Mouse (Mus musculus) lung, postnatal 25 days (tissue): ENCODE measurements around the gene Wdr82.

Experiments
- DNase-seq: peaks from one replicate; pipeline ENCODE4 v3.0.0; 2022; ENCODE audit warnings: low spot score

Wdr82 gene

GRCm38 (mm10) chr9:106198962-106199458, 28.3 kb downstream of the Wdr82 start:
- peak; percentile 82 for DNase-seq

GRCm38 (mm10) chr9:106199535-106200272, 29.0 kb downstream of the Wdr82 start, which contains the start of gene Ppm1m:
Gene Ppm1m (minus strand): TSS chr9:106199746.
- DNase-seq, result no peak

DNA sequence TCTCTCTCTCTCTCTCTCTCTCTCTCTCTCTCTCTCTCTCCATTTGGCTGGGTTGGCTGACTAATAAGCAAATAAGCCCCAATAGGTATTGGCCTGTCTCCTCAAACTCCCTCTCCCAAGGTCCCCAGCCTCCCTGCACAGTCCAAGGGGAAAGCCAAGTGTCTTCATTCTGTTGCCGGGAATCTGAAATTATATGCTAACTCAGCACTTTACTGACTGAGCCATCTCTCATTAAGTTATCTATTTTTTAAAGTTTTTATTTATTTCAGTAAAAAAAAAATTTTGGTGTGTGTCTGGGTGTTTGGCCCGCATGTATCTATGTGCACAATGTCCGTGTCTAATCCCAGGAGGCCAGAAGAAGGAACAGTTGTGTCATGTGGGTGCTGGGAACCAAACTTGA, 31.2 kb downstream of the Wdr82 start:
- DNase-seq, result no peak

DNA sequence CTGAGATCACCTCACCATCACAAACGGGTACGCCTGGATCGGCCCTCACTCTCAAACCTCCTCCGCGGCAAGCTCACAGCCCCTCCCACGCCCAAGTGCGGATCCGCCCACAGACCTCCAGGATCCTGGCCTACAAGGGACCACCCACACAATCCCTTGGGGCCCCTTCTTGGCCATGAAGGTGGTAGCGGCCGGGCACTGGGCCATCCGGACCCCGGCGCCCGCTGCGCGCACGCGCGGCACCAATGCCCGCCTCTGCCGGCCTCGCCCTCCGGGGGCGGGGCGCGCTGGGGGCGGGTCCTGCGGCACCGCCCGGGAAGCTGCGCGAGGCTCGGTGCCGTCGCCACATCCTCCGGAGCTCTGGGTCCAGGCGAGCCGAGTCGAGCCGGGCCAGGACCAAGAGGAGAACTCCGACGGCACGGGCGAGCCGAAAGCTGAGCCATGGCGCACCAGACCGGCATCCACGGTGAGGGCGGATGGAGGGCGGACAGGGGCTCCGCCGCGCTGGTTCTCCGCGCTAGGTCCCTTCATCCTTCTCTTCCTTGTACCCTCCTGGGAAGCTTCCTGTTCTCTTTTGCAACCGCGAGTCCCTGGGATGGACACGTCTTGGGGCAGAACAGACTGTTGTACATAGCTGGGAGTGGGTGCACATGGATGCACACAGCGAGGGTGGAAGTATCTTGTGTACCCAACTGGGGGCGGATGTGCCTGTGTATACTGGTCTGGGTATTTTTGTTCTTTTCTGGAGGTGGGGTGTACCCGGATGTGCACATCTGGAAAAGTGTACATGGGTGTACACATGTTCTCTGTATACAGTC, 32.3 kb downstream of the Wdr82 start, which contains the start of gene Twf2:
Gene Twf2, plus strand, starts transcription at position 290 of the 818 bp plus-strand sequence.
- peak; percentile 92 for DNase-seq

GRCm38 (mm10) chr9:106203990-106204851, 33.5 kb downstream of the Wdr82 start:
- no peak for DNase-seq

DNA sequence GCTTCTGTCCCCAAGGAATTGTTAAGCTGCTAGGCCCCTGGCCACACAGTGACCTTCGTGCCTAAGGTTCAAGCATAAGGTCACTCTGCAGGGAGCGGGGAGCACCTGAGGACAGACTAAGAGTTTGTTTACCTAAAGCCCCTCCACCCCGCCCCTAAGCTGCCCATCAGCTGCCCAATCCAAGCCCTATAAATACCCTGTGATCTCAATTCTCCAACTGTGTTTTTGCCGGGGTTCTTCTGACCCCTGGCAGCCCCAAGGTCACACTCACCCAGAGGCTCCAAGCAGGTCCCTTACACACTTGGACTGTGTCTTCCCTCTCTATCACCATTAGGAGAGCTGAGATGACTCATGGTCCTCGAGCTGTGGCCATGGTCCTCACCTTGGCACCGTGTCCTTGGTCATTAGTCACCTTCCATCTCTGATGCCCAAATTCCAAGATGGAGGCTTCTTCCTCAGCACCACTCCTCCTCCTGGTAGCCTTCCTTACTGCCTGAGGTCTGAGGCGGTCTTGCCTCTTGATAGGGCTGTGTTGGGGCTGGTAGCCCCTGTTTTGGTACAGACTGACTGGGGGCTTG, 35.1 kb downstream of the Wdr82 start:
- no peak for DNase-seq

- DNase-seq, result no peak
Observed at GRCm38 (mm10) chr9:106206515-106206914, 35.8 kb downstream of the Wdr82 start.

DNA sequence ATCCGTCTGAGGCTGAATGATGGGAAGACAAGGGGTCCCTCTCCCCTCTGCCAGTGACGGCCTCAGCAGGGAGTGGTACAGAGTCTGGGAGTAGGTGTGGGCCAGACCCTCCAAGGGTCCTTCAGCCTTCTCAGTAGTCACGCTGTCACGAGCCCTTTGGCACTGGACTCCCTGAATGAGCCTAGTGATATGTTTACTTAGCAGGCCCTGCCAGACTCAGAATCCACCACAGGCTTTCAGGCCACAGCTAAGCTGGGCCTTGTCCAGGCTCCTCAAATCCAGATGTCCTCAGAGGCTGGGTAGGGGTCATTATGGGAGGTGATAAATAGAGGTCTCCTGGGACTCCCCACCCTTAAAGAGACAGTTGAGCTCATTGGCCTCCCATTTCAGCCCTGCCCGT, 37.5 kb downstream of the Wdr82 start:
- DNase-seq, result no peak

- DNase-seq, result no peak
Observed at GRCm38 (mm10) chr9:106209954-106210353, 39.2 kb downstream of the Wdr82 start.

DNA sequence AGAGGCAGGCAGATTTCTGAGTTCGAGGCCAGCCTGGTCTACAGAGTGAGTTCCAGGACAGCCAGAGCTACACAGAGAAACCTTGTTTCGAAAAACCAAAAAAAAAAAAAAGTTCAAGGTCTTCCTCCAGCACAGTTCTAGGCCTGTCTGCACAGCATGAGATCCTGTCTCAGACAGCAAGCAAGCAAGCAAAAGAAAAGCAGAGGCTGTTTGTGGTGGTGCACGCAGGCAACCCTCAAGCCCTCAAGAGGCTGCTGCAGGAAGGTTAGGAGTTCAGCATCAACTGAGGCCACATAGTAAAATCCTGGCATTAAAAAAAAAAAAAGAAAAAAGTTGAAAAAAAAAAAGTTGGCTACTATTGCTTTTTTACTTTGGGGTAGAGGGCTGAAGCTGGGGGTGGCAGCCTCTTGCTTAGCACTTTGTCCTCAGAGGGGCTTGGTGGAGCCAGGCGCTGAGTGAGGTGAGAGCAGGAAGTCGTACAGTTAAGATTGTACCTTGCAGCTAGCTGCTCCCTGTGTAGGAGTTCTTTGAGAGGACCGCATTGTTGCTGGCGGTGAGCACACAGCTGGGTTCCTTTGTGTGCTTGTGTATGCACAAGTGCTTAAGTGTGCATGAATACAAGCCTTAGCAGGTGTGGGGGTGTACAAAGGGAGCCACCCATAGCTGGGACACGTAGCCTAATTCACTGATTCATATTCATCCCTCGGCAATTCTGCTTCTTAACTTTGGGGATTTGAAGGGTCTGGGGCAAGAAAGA, 40.3 kb downstream of the Wdr82 start:
- no peak for DNase-seq

GRCm38 (mm10) chr9:106211680-106212593, 41.2 kb downstream of the Wdr82 start:
- peak; percentile 86 for DNase-seq

DNA sequence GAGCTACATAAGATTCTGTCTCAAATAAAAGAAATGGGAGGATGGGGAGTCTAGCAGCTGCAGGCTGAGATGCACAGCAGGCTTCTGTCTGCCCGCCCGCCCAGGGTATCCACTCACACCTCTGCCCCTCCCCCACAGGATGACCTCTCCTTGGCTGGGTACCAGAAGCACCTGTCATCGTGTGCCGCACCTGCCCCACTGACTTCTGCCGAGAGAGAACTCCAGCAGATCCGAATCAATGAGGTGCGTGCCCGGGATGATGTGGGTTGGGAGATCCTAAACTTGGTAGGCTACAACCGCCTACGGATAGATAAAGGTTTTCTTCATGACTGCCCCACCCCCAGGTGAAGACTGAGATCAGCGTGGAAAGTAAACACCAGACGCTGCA, 41.9 kb downstream of the Wdr82 start:
- no peak for DNase-seq

GRCm38 (mm10) chr9:106215341-106216125, 44.8 kb downstream of the Wdr82 start:
- DNase-seq, result no peak

GRCm38 (mm10) chr9:106216971-106217370, 46.2 kb downstream of the Wdr82 start:
- DNase-seq, result no peak

DNA sequence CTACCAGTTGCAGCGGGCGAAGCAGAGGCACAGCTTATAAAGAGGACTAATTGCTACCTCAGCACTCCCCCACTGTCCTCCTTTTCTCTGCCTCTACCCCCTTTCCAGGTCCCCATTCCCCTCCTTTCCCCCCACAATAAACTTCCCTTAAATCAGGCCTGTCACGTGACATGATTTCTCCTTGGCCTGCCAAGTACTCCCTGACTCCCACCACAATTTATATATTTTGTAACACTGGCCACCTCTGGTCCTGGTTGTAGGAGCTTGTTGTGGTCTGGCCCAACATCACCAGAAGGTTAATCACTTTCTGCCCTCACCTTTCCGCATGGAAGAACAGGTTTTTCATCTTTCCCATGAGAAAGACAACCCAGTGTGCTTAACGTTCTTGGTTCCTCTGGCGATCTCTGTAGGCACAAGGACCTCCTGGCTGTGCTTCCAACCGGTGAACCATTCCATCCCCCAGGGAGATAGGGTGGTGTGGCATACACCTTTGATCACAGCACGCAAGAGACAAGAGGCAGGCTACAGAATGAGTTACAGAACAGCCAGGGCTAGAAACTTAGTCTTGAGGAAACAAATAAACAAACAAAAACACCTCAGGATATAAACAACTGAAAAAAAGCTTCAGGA, 50.3 kb downstream of the Wdr82 start:
- DNase-seq, result no peak

- DNase-seq, result no peak
Observed at GRCm38 (mm10) chr9:106222261-106222851, 51.6 kb downstream of the Wdr82 start, which contains the start of gene Tlr9. Gene Tlr9 (plus strand): TSS chr9:106222598.

GRCm38 (mm10) chr9:106222994-106223393, 52.3 kb downstream of the Wdr82 start:
- DNase-seq, result no peak
